Mouse (Mus musculus) hindbrain, embryonic 13.5 days (tissue): ENCODE measurements around the gene Slc7a9. TPM values are rescaled to one million over a fixed set of nuclear protein-coding genes. Genes with fewer than 3 reads are reported as not detected.

Experiments
- ATAC-seq: fragments of 200-750 bp; cut with Nextera tagmentation; 2 replicates; pipeline ENCODE4 v1.8.0; 2017; ENCODE audit warnings: moderate TSS enrichment; ENCODE audit not compliant: low FRiP score
- H3K27ac ChIP-seq: fragments of 300-500 bp; sonication (generic); 2 replicates; pipeline ENCODE4 v1.5.1; 2015; ENCODE audit warnings: inconsistent platforms, mild to moderate bottlenecking, moderate library complexity
- H3K27me3 ChIP-seq: fragments of 300-500 bp; sonication (generic); 2 replicates; pipeline ENCODE4 v1.6.1; 2015; ENCODE audit warnings: mild to moderate bottlenecking, inconsistent platforms
- H3K36me3 ChIP-seq: fragments of 300-500 bp; sonication (generic); 2 replicates; pipeline ENCODE4 v1.6.1; 2015; ENCODE audit warnings: mild to moderate bottlenecking, inconsistent platforms
- H3K4me1 ChIP-seq: fragments of 300-500 bp; sonication (generic); replicated peaks from 2 replicates; pipeline ENCODE4 v1.6.1; 2015; ENCODE audit warnings: inconsistent platforms
- H3K4me2 ChIP-seq: fragments of 300-500 bp; sonication (generic); 2 replicates; pipeline ENCODE4 v1.6.1; 2015; ENCODE audit warnings: inconsistent platforms, mild to moderate bottlenecking, moderate library complexity
- H3K4me3 ChIP-seq: fragments of 300-500 bp; sonication (generic); 2 replicates; pipeline ENCODE4 v1.5.1; 2015; ENCODE audit warnings: mild to moderate bottlenecking, inconsistent platforms
- H3K9ac ChIP-seq: fragments of 300-500 bp; sonication (generic); 2 replicates; pipeline ENCODE4 v1.6.1; 2015; ENCODE audit warnings: mild to moderate bottlenecking, inconsistent platforms
- H3K9me3 ChIP-seq: fragments of 300-500 bp; sonication (generic); 2 replicates; pipeline ENCODE4 v1.6.1; 2016; ENCODE audit warnings: inconsistent platforms
- WGBS: fragments of 180-500 bp; shearing (Covaris S2); methylation state at CpG from one replicate; pipeline ENCODE4 v1.1.7; 2015; 5-methylcytosine and 5-hydroxymethylcytosine counted together
- polyA plus RNA-seq: library from polyadenylated mRNA; unstranded; fragments of >200 nt; fragmentation: Nextera tagmentation; extraction: Ambion mirVana; gene quantifications from 2 replicates; pipeline ENCODE4 v1.2.1, GENCODE M21; 2015

Gene Slc7a9
- polyA plus RNA-seq, 1 experiment from 2014 or later, result not detected

- Histone ChIP-seq H3K9ac (no peak overlapping the region), H3K4me2 (no peak overlapping the region), H3K4me1 (no peaks in the 10 kb centered on the region), H3K4me3 (no peak overlapping the region), H3K27ac (no peak overlapping the region), H3K9me3 (no peaks in the 10 kb centered on the region), H3K27me3 (no peaks in the 10 kb centered on the region), H3K36me3 (no peaks in the 10 kb centered on the region)
- ATAC-seq, result no peak
- 98% methylated on average over 5 of the region's 5 CpGs for WGBS
Measured at GRCm38 (mm10) chr7:35465027-35465426, 16.4 kb downstream of the Slc7a9 start.

- 57% methylated on average over 2 of the region's 2 CpGs for WGBS
- ATAC-seq, result no peak
- H3K27ac ChIP-seq, result no peak overlapping the region
Measured at GRCm38 (mm10) chr7:35467856-35468255, 19.3 kb downstream of the Slc7a9 start.

GRCm38 (mm10) chr7:35470794-35471193 lies 22.2 kb downstream of the Slc7a9 start:
- WGBS, result 50% methylated on average over 4 of the region's 4 CpGs
- H3K9me3 ChIP-seq, result no peaks in the 10 kb centered on the region
- no peaks in the 10 kb centered on the region for H3K27me3 ChIP-seq
- H3K9ac ChIP-seq, result no peak overlapping the region
- no peaks in the 10 kb centered on the region for H3K4me1 ChIP-seq
- H3K4me3 ChIP-seq, result no peak overlapping the region
- H3K36me3 ChIP-seq, result no peaks in the 10 kb centered on the region
- H3K4me2 ChIP-seq, result no peak overlapping the region
- ATAC-seq, result no peak
- no peak overlapping the region for H3K27ac ChIP-seq

More at GRCm38 (mm10) chr7:35467856-35468255, 19.3 kb downstream of the Slc7a9 start:
- Histone ChIP-seq H3K4me2 (no peak overlapping the region), H3K9ac (no peak overlapping the region), H3K4me3 (no peak overlapping the region), H3K36me3 (no peaks in the 10 kb centered on the region), H3K9me3 (no peaks in the 10 kb centered on the region), H3K27me3 (no peaks in the 10 kb centered on the region), H3K4me1 (no peaks in the 10 kb centered on the region)

DNA sequence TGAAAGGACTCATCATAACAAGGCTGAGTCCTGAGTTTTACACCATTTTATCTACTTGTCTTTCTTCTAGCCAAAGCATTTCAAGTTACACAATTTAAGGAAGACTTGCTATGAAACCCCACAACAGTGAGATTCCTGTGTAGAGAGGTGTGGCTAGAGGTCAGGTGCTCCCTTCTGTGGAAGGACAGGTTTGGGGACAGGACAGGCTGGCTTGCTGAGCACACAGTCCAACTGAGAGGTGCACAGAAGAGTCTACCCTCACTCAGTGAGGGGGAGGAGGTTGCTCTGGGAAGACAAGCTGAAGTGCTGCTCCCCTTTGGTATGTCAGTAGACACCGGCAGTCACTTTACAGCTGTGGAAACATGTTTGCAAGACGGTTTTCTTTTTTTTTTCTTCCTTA lies 27.9 kb downstream of the Slc7a9 start:
- no peak overlapping the region for H3K4me2 ChIP-seq
- no peak for ATAC-seq
- no peak overlapping the region for H3K27ac ChIP-seq
- H3K4me3 ChIP-seq, result no peak overlapping the region
- no peaks in the 10 kb centered on the region for H3K27me3 ChIP-seq
- H3K4me1 ChIP-seq, result no peaks in the 10 kb centered on the region
- no peaks in the 10 kb centered on the region for H3K36me3 ChIP-seq
- H3K9me3 ChIP-seq, result no peaks in the 10 kb centered on the region
- WGBS, result 88% methylated on average over 2 of the region's 2 CpGs
- H3K9ac ChIP-seq, result no peak overlapping the region

GRCm38 (mm10) chr7:35485126-35485525 lies 36.5 kb downstream of the Slc7a9 start:
- whole genome bisulfite sequencing, result 87% methylated on average over 2 of the region's 2 CpGs
- ATAC-seq, result no peak
- Histone ChIP-seq H3K27ac (no peak overlapping the region), H3K9me3 (no peaks in the 10 kb centered on the region), H3K9ac (no peak overlapping the region), H3K36me3 (no peaks in the 10 kb centered on the region), H3K4me1 (no peaks in the 10 kb centered on the region), H3K4me3 (no peak overlapping the region), H3K27me3 (no peaks in the 10 kb centered on the region), H3K4me2 (no peak overlapping the region)

- 91% methylated on average over 8 of the region's 8 CpGs for WGBS
- Histone ChIP-seq H3K9ac (no peak overlapping the region), H3K9me3 (no peaks in the 10 kb centered on the region), H3K27ac (no peak overlapping the region), H3K4me2 (no peak overlapping the region), H3K4me3 (no peak overlapping the region), H3K27me3 (no peaks in the 10 kb centered on the region), H3K4me1 (no peaks in the 10 kb centered on the region), H3K36me3 (no peaks in the 10 kb centered on the region)
- no peak for ATAC-seq
Measured at GRCm38 (mm10) chr7:35486553-35486952, 38.0 kb downstream of the Slc7a9 start.

DNA sequence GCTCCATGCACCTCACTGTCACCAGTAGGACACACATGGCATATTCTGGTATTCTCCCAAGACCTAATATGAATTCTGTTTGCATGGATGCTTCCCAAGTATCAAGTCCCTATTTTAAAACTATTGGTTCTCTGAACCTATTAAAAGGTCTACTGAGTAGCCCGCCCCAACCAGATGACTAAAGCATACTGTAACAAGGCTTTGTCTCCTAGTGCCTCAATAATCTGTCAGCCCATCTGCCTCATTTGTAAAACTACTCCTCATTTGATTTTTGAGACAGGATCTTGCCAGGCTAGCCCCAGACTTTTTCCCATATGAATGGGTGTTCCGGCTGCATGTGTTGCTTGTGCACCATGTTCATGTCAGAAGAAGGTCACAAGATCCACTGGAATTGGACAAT lies 41.6 kb downstream of the Slc7a9 start:
- 92% methylated on average over 2 of the region's 2 CpGs for WGBS
- H3K4me3 ChIP-seq, result no peak overlapping the region
- H3K4me1 ChIP-seq, result no peaks in the 10 kb centered on the region
- no peak overlapping the region for H3K4me2 ChIP-seq
- H3K36me3 ChIP-seq, result no peaks in the 10 kb centered on the region
- ATAC-seq, result no peak
- no peak overlapping the region for H3K9ac ChIP-seq
- H3K27ac ChIP-seq, result no peak overlapping the region
- no peaks in the 10 kb centered on the region for H3K9me3 ChIP-seq
- no peaks in the 10 kb centered on the region for H3K27me3 ChIP-seq

DNA sequence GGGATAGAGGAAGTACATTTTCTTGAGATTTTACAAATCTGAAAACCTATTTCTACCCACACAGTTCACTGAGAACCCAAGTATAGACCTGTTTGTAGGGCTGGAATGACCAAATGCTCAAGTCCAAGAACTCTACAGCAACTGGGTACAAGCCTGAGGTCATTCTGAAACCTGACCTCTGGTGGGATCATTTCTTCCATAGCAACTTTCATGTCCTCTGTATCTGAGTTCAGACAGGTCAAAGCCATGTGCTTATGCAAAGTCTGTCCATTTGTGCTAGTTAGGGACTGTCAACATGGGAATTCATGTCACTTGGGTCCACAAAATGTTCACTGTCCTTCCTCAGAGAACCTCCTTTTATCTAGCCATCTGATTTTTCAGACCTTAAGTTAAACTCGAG lies 42.4 kb downstream of the Slc7a9 start:
- ATAC-seq, result no peak
- 83% methylated on average over 1 of the region's 1 CpGs for WGBS
- H3K9me3 ChIP-seq, result no peaks in the 10 kb centered on the region
- H3K4me3 ChIP-seq, result no peak overlapping the region
- no peaks in the 10 kb centered on the region for H3K4me1 ChIP-seq
- no peaks in the 10 kb centered on the region for H3K36me3 ChIP-seq
- H3K4me2 ChIP-seq, result no peak overlapping the region
- no peak overlapping the region for H3K27ac ChIP-seq
- no peak overlapping the region for H3K9ac ChIP-seq
- no peaks in the 10 kb centered on the region for H3K27me3 ChIP-seq

GRCm38 (mm10) chr7:35497516-35497915 lies 48.9 kb downstream of the Slc7a9 start:
- Histone ChIP-seq H3K9me3 (no peaks in the 10 kb centered on the region), H3K27ac (no peak overlapping the region), H3K4me1 (no peaks in the 10 kb centered on the region), H3K9ac (no peak overlapping the region), H3K36me3 (no peaks in the 10 kb centered on the region), H3K4me3 (no peak overlapping the region), H3K4me2 (no peak overlapping the region), H3K27me3 (no peaks in the 10 kb centered on the region)
- ATAC-seq, result no peak
- 97% methylated on average over 2 of the region's 2 CpGs for WGBS

GRCm38 (mm10) chr7:35501995-35502394 lies 53.4 kb downstream of the Slc7a9 start:
- Histone ChIP-seq H3K4me1 (no peaks in the 10 kb centered on the region), H3K9me3 (no peaks in the 10 kb centered on the region), H3K9ac (no peak overlapping the region), H3K27me3 (0 out of 2 replicates have a peak, but pooled peaks cover 3% of the 10 kb centered on the region), H3K36me3 (no peaks in the 10 kb centered on the region), H3K4me2 (no peak overlapping the region), H3K4me3 (no peak overlapping the region), H3K27ac (no peak overlapping the region)
- no peak for ATAC-seq
- 29% methylated on average over 4 of the region's 4 CpGs for WGBS

Other genes starting within 250 kb of the Slc7a9 start
- 26.0 and 27.2 TPM in 2 replicates for gene Lrp3, start 233.3 kb upstream of the Slc7a9 start, polyA plus RNA-seq
- 20.7 and 21.4 TPM in 2 replicates for gene Gpatch1, start 130.4 kb upstream of the Slc7a9 start, polyA plus RNA-seq
- 3.4 and 3.9 TPM in 2 replicates for gene Rhpn2, start 114.6 kb upstream of the Slc7a9 start, polyA plus RNA-seq
- 19.3 and 23.0 TPM in 2 replicates for gene Faap24, start 52.0 kb upstream of the Slc7a9 start, polyA plus RNA-seq
- 29.6 and 30.5 TPM in 2 replicates for gene Cep89, start 51.8 kb upstream of the Slc7a9 start, polyA plus RNA-seq
- gene Tdrd12, start 88.9 kb downstream of the Slc7a9 start, polyA plus RNA-seq, result 0.43 and 0.61 TPM in 2 replicates
- 72.4 and 75.0 TPM in 2 replicates for gene Nudt19, start 107.5 kb downstream of the Slc7a9 start, polyA plus RNA-seq
- 0.05 and 0.10 TPM in 2 replicates for gene Rgs9bp, start 136.8 kb downstream of the Slc7a9 start, polyA plus RNA-seq
- 18.5 and 19.2 TPM in 2 replicates for gene Ankrd27, start 137.4 kb downstream of the Slc7a9 start, polyA plus RNA-seq
- gene Pdcd5, start 198.7 kb downstream of the Slc7a9 start, polyA plus RNA-seq, result 245 and 251 TPM in 2 replicates